Mouse (Mus musculus) heart, embryonic 10.5 days (tissue): Measurements from ENCODE around the gene Ikzf3. TPM values are rescaled to one million over a fixed set of nuclear protein-coding genes. Genes with fewer than 3 reads are reported as not detected.

Source experiments
- DNase-seq: peaks from one replicate; pipeline ENCODE4 v3.0.0-alpha.2; 2017; ENCODE audit warnings: low spot score
- H3K27ac ChIP-seq: fragments of 300-500 bp; sonication (generic); 2 replicates; pipeline ENCODE4 v1.5.1; 2016; ENCODE audit warnings: mild to moderate bottlenecking
- H3K27me3 ChIP-seq: fragments of 300-500 bp; sonication (generic); 2 replicates; pipeline ENCODE4 v1.6.1; 2016; ENCODE audit warnings: mild to moderate bottlenecking; ENCODE audit not compliant: poor library complexity, insufficient read depth, severe bottlenecking
- H3K36me3 ChIP-seq: fragments of 300-500 bp; sonication (generic); 2 replicates; pipeline ENCODE4 v1.6.1; 2016; ENCODE audit warnings: mild to moderate bottlenecking, moderate library complexity
- H3K4me1 ChIP-seq: fragments of 300-500 bp; sonication (generic); 2 replicates; pipeline ENCODE4 v1.6.1; 2016; ENCODE audit warnings: mild to moderate bottlenecking
- H3K4me3 ChIP-seq: fragments of 300-500 bp; sonication (generic); 2 replicates; pipeline ENCODE4 v1.5.1; 2016; ENCODE audit warnings: mild to moderate bottlenecking, moderate library complexity
- H3K9me3 ChIP-seq: fragments of 300-500 bp; sonication (generic); 2 replicates; pipeline ENCODE4 v1.6.1; 2016; ENCODE audit warnings: mild to moderate bottlenecking, moderate library complexity
- WGBS: fragments of 180-500 bp; shearing (Covaris S2); methylation state at CpG from one replicate; pipeline ENCODE4 v1.1.7; 2016; 5-methylcytosine and 5-hydroxymethylcytosine counted together
- polyA plus RNA-seq: library from polyadenylated mRNA; unstranded; fragments of >200 nt; fragmentation: Nextera tagmentation; extraction: Ambion mirVana; gene quantifications from 2 replicates; pipeline ENCODE4 v1.2.1, GENCODE M21; 2016

The Ikzf3 gene
- polyA plus RNA-seq, 1 experiment from 2014 or later, result 0.04 TPM

GRCm38 (mm10) chr11:98458121-98458990 is 87.5 kb downstream of the Ikzf3 start:
- H3K9me3 ChIP-seq, result no peaks in the 10 kb centered on the region
- H3K27me3 ChIP-seq, result peaks cover 57% of the 10 kb centered on the region
- H3K4me3 ChIP-seq, result peak overlapping the region; percentile 74
- peak overlapping the region; percentile 89 for H3K27ac ChIP-seq
- 0 out of 2 replicates have a peak, but pooled peaks cover 7% of the 10 kb centered on the region for H3K36me3 ChIP-seq
- WGBS, result 2% methylated on average over 26 of the region's 30 CpGs
- DNase-seq, result no peak
- peaks cover 19% of the 10 kb centered on the region for H3K4me1 ChIP-seq

- H3K27me3 ChIP-seq, result peaks cover 56% of the 10 kb centered on the region
- WGBS, result under 1% methylated on average over 57 of the region's 64 CpGs
- no peaks in the 10 kb centered on the region for H3K9me3 ChIP-seq
- peaks cover 19% of the 10 kb centered on the region for H3K4me1 ChIP-seq
- peak; percentile 94 for DNase-seq
- 0 out of 2 replicates have a peak, but pooled peaks cover 7% of the 10 kb centered on the region for H3K36me3 ChIP-seq
- H3K27ac ChIP-seq, result peak overlapping the region; percentile 89
- peak overlapping the region; percentile 74 for H3K4me3 ChIP-seq
Observed at GRCm38 (mm10) chr11:98457367-98458120, 88.3 kb downstream of the Ikzf3 start.

DNA sequence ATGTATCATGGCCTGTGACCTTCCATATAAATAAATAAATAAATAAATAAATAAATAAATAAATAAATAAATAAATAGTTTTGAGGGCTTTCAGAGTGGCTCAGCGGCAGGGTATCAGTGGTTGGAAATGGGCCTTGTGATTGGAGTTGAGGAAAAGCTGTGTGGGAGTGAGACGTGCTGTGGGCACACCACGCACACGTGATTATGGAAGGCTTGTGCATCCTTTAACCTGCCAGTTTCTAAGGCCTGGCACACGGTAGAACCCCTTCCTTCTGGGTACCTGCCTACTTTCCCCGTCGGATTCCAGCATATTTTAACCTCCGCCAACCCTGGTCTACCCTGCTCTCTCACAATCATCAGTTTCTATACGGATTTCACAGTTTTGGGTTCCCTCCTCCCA is 88.9 kb downstream of the Ikzf3 start:
- Histone ChIP-seq H3K27me3 (peaks cover 50% of the 10 kb centered on the region), H3K4me3 (peak overlapping the region; percentile 74), H3K27ac (peak overlapping the region; percentile 89), H3K36me3 (0 out of 2 replicates have a peak, but pooled peaks cover 7% of the 10 kb centered on the region), H3K9me3 (no peaks in the 10 kb centered on the region), H3K4me1 (peaks cover 19% of the 10 kb centered on the region)
- DNase-seq, result no peak
- 24% methylated on average over 9 of the region's 9 CpGs for WGBS

GRCm38 (mm10) chr11:98456545-98456944 is 89.3 kb downstream of the Ikzf3 start:
- no peak for DNase-seq
- H3K4me3 ChIP-seq, result no peak overlapping the region
- 70% methylated on average over 5 of the region's 5 CpGs for WGBS
- peaks cover 19% of the 10 kb centered on the region for H3K4me1 ChIP-seq
- peaks cover 46% of the 10 kb centered on the region for H3K27me3 ChIP-seq
- H3K9me3 ChIP-seq, result no peaks in the 10 kb centered on the region
- H3K36me3 ChIP-seq, result 0 out of 2 replicates have a peak, but pooled peaks cover 7% of the 10 kb centered on the region
- H3K27ac ChIP-seq, result no peak overlapping the region

DNA sequence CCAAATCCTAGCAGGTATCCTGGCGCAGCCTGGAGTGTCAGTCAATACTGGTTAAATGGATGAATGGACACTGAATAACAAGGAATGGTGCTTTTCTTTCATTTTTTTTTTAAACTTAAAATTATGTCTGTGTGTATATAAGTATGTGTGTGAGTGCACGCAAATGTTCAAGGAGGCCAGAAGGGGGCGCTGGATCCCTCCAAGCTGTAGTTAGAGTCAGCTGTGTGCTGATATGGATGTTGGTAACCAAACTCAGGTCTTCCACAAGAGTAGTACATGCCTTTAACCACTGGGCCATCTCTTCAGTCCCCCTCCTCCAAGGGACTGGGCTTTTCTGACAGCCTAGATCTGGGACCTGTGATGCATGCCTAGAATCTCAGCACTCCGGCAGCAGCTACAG is 90.3 kb downstream of the Ikzf3 start:
- WGBS, result 76% methylated on average over 4 of the region's 4 CpGs
- Histone ChIP-seq H3K9me3 (no peaks in the 10 kb centered on the region), H3K4me1 (peaks cover 20% of the 10 kb centered on the region), H3K27ac (no peak overlapping the region), H3K4me3 (no peak overlapping the region), H3K36me3 (0 out of 2 replicates have a peak, but pooled peaks cover 7% of the 10 kb centered on the region), H3K27me3 (peaks cover 46% of the 10 kb centered on the region)
- DNase-seq, result no peak

- H3K4me3 ChIP-seq, result no peak overlapping the region
- peaks cover 65% of the 10 kb centered on the region for H3K27me3 ChIP-seq
- H3K27ac ChIP-seq, result no peak overlapping the region
- no peak for DNase-seq
- H3K4me1 ChIP-seq, result peaks cover 33% of the 10 kb centered on the region
- WGBS, result 72% methylated on average over 20 of the region's 20 CpGs
- no peaks in the 10 kb centered on the region for H3K9me3 ChIP-seq
- 0 out of 2 replicates have a peak, but pooled peaks cover 7% of the 10 kb centered on the region for H3K36me3 ChIP-seq
Observed at GRCm38 (mm10) chr11:98449921-98450771, 95.7 kb downstream of the Ikzf3 start.

- H3K27ac ChIP-seq, result no peak overlapping the region
- no peak overlapping the region for H3K4me3 ChIP-seq
- H3K36me3 ChIP-seq, result 0 out of 2 replicates have a peak, but pooled peaks cover 7% of the 10 kb centered on the region
- no peaks in the 10 kb centered on the region for H3K9me3 ChIP-seq
- H3K27me3 ChIP-seq, result peaks cover 65% of the 10 kb centered on the region
- peaks cover 36% of the 10 kb centered on the region for H3K4me1 ChIP-seq
- no peak for DNase-seq
- 85% methylated on average over 3 of the region's 3 CpGs for WGBS
Observed at GRCm38 (mm10) chr11:98449419-98449818, 96.4 kb downstream of the Ikzf3 start.

GRCm38 (mm10) chr11:98448191-98448790 is 97.5 kb downstream of the Ikzf3 start:
- H3K4me3 ChIP-seq, result no peak overlapping the region; the same call in 1 of the 2 replicates
- peaks cover 57% of the 10 kb centered on the region for H3K27me3 ChIP-seq
- H3K27ac ChIP-seq, result 0 out of 2 replicates have a peak overlapping the region, but pooled peaks have one; percentile 60
- DNase-seq, result no peak
- H3K36me3 ChIP-seq, result no peaks in the 10 kb centered on the region; the same call in 1 of the 2 replicates
- H3K9me3 ChIP-seq, result no peaks in the 10 kb centered on the region
- WGBS, result 43% methylated on average over 13 of the region's 13 CpGs
- peaks cover 36% of the 10 kb centered on the region for H3K4me1 ChIP-seq

DNA sequence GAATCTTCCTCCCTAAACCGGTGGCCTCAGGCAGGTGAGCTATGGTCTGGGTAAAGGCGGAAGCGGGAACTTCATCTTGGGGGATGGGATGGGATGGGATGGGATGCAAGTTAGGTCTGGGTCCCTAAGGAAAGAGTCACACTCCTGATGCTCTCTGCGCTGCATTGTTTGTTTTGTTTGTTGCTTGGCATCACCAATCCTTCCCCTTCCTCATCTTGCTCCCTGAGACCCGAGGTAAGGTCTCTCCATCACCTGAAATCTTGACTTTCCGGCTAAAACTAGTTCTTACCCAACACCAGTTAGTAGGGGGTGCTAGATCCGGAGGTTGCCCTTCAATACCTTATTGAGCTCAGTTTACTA is 98.4 kb downstream of the Ikzf3 start:
- Histone ChIP-seq H3K27me3 (peaks cover 57% of the 10 kb centered on the region), H3K27ac (peak overlapping the region; percentile 60)

DNA sequence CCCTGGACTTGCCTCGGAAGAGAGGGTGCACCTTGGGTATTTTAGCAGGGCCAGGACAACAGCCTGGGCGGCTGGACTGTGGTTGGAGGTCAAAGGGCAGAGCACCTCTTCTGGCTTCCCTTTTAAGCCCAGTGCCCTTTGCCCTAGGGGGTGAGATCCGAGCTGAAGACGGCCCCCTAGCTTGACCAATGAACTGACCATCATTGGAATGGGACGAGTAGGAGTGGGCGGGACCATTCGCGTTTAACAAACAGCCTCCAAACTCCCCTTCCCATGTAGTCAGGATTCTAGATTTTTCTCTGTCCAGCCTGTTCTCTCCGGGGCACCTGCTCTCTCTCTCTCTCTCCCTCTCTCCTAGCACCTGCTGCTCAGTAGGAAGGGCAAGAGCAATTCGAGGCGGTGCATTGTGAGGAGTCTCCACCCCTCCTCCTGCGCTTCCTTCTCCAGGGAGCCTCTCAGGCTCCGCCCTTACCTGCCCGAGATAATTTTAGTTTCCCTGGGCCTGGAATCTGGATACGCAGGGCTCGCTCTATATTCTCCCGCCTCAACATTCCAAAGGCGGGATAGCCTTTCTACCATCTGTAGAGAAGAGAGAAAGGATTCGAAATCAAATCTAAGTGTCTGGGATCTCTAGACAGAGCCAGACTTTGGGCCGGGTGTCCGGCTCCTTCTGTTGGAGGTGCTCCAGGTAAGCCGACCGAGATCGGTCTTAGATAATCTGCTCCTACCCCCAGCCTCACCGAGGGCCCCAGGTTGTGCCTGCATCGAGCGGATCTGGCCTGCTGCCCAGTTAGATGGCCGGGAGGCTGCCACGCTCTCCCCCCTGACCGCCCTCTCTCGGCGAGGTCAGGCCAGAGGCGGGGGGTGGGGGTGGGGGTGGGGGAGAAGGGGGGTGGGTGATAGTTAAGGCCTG is 99.0 kb downstream of the Ikzf3 start:
- H3K27ac ChIP-seq, result peak overlapping the region; percentile 56
- DNase-seq, result no peak
- 2% methylated on average over 33 of the region's 33 CpGs for WGBS

More for the DNA sequence above, 98.4 kb downstream of the Ikzf3 start:
- no peak for DNase-seq
- Histone ChIP-seq H3K4me1 (peaks cover 36% of the 10 kb centered on the region), H3K4me3 (peak overlapping the region; percentile 50), H3K36me3 (no peaks in the 10 kb centered on the region; the same call in 1 of the 2 replicates), H3K9me3 (no peaks in the 10 kb centered on the region)
- 12% methylated on average over 7 of the region's 7 CpGs for WGBS

GRCm38 (mm10) chr11:98446213-98446561 is 99.6 kb downstream of the Ikzf3 start, which contains the start of gene Grb7:
TSS of gene Grb7 (plus strand) at chr11:98446394.
- H3K27me3 ChIP-seq, result peaks cover 54% of the 10 kb centered on the region
- 12% methylated on average over 5 of the region's 5 CpGs for WGBS
- no peaks in the 10 kb centered on the region for H3K9me3 ChIP-seq

More for the DNA sequence above, 99.0 kb downstream of the Ikzf3 start:
- Histone ChIP-seq H3K36me3 (no peaks in the 10 kb centered on the region; the same call in 1 of the 2 replicates), H3K9me3 (no peaks in the 10 kb centered on the region), H3K4me1 (peaks cover 36% of the 10 kb centered on the region), H3K27me3 (peaks cover 57% of the 10 kb centered on the region), H3K4me3 (peak overlapping the region; percentile 50)

More at GRCm38 (mm10) chr11:98446213-98446561, 99.6 kb downstream of the Ikzf3 start, which contains the start of gene Grb7:
- Histone ChIP-seq H3K27ac (peak within 1 kb of the TSS; percentile 56), H3K4me3 (peak within 1 kb of the TSS; percentile 50), H3K36me3 (no peaks in the 10 kb centered on the region; the same call in 1 of the 2 replicates), H3K4me1 (peaks cover 36% of the 10 kb centered on the region)
- DNase-seq, result no peak
